Mouse (Mus musculus) stomach, postnatal 0 days (tissue): ENCODE results near the gene Arhgap6. TPM values are rescaled to one million over a fixed set of nuclear protein-coding genes. Genes with fewer than 3 reads are reported as not detected.

ENCODE experiments used
- ATAC-seq: fragments of 200-750 bp; cut with Nextera tagmentation; 2 replicates; pipeline ENCODE4 v1.8.0; 2017; ENCODE audit not compliant: low FRiP score, low TSS enrichment
- DNase-seq: peaks from one replicate; pipeline ENCODE4 v3.0.0-alpha.2; 2016; ENCODE audit warnings: low spot score
- H3K27ac ChIP-seq: fragments of 300-500 bp; sonication (generic); replicated peaks from 2 replicates; pipeline ENCODE4 v1.5.1; 2014; ENCODE audit warnings: mild to moderate bottlenecking, control low read depth
- H3K27me3 ChIP-seq: fragments of 300-500 bp; sonication (generic); 2 replicates; pipeline ENCODE4 v1.6.1; 2014; ENCODE audit warnings: low read length; ENCODE audit not compliant: control insufficient read depth, insufficient read depth
- H3K36me3 ChIP-seq: fragments of 300-500 bp; sonication (generic); 2 replicates; pipeline ENCODE4 v1.6.1; 2014; ENCODE audit warnings: low read length, mixed read lengths; ENCODE audit not compliant: control insufficient read depth, insufficient read depth
- H3K4me1 ChIP-seq: fragments of 300-500 bp; sonication (generic); replicated peaks from 2 replicates; pipeline ENCODE4 v1.6.1; 2014; ENCODE audit warnings: antibody characterized with exemption; ENCODE audit not compliant: control insufficient read depth, insufficient read depth
- H3K4me2 ChIP-seq: fragments of 300-500 bp; sonication (generic); replicated peaks from 2 replicates; pipeline ENCODE4 v1.6.1; 2014; ENCODE audit warnings: low read depth, mild to moderate bottlenecking, control low read depth, moderate library complexity
- H3K4me3 ChIP-seq: fragments of 300-500 bp; sonication (generic); 2 replicates; pipeline ENCODE4 v1.5.1; 2014; ENCODE audit warnings: low read depth, low read length, control low read depth
- H3K9ac ChIP-seq: fragments of 300-500 bp; sonication (generic); 2 replicates; pipeline ENCODE4 v1.6.1; 2014; ENCODE audit warnings: mild to moderate bottlenecking, low read length, control low read depth, mixed read lengths
- H3K9me3 ChIP-seq: fragments of 300-500 bp; sonication (generic); 2 replicates; pipeline ENCODE4 v1.6.1; 2016; ENCODE audit warnings: low read length; ENCODE audit not compliant: control insufficient read depth
- CTCF ChIP-seq: IDR thresholded peaks from 2 replicates; pipeline ENCODE4 v1.5.1; 2016; ENCODE audit warnings: antibody characterized with exemption, low read depth, mild to moderate bottlenecking, moderate library complexity
- EP300 ChIP-seq: optimal IDR thresholded peaks from 2 replicates; pipeline ENCODE3; 2016; ENCODE audit warnings: antibody characterized with exemption
- WGBS: fragments of 180-500 bp; shearing (Covaris S2); extraction: QIAGEN DNeasy Blood & Tissue Kit; methylation state at CpG from one replicate; pipeline ENCODE4 v1.1.7; 2014; 5-methylcytosine and 5-hydroxymethylcytosine counted together
- polyA plus RNA-seq: library from polyadenylated mRNA; unstranded; fragments of >200 nt; fragmentation: Nextera tagmentation; extraction: Ambion mirVana; gene quantifications from 2 replicates; pipeline ENCODE4 v1.2.1, GENCODE M21; 2015

Arhgap6 gene
- polyA plus RNA-seq, 1 experiment from 2014 or later = 5.0 TPM

DNA sequence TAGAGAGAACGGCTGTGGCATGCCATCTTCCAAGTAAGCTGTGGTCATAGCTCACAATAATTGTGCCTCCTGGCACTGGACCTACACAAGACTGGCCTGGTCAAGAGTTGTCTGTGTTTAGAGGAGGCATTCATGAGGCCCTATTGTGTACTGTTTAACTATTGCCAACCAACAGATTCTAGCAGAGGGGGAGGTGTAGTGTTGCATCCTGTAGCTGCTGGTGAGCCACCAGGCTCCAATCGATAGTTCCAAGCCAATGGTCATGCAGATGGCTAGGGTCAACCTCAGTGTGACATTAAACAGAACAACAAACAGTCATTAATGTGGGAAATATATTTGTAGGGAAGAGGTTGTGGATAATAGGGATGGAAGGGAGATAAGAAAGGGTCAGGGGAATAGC, 280.1 kb downstream of the Arhgap6 start:
- no peaks in the 10 kb centered on the region for H3K27me3 ChIP-seq
- ATAC-seq (no peak), DNase-seq (no peak)
- H3K27ac ChIP-seq = no peak overlapping the region
- no peak overlapping the region for H3K4me2 ChIP-seq
- H3K9me3 ChIP-seq = no peaks in the 10 kb centered on the region
- no peaks in the 10 kb centered on the region for H3K4me1 ChIP-seq
- H3K9ac ChIP-seq = no peak overlapping the region
- H3K4me3 ChIP-seq = no peak overlapping the region
- H3K36me3 ChIP-seq = no peaks in the 10 kb centered on the region
- 86% methylated on average over 2 of the region's 2 CpGs for WGBS
- TF ChIP-seq EP300 (no peak), CTCF (no peak)

DNA sequence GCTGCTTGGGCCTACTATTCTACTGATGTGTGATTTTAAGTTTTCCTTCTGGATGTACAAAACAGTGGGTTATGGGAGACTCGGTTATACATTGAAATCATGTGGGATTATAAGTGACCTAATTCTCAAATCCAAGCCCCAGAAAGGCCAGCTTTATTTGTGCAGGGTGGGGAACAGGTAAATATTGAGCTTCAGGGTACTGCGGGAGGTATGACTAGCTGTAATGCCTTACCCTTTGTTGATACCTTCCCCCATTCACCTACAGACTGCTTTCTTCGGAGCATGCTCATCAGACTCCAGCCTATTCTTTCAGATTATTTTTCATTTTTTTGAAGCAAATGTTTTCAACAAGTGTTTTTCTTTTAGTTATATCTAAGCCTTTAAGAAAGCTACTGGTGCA, 286.7 kb downstream of the Arhgap6 start:
- Histone ChIP-seq H3K27me3 (no peaks in the 10 kb centered on the region), H3K36me3 (no peaks in the 10 kb centered on the region), H3K9ac (no peak overlapping the region), H3K4me2 (no peak overlapping the region), H3K4me3 (no peak overlapping the region), H3K27ac (no peak overlapping the region), H3K4me1 (no peaks in the 10 kb centered on the region), H3K9me3 (no peaks in the 10 kb centered on the region)
- WGBS = 76% methylated on average over 3 of the region's 3 CpGs
- DNase-seq (peak; percentile 13), ATAC-seq (peak; percentile 74; the same call in 1 of the 2 replicates)
- no peak for TF ChIP-seq CTCF
- no peak for TF ChIP-seq EP300

DNA sequence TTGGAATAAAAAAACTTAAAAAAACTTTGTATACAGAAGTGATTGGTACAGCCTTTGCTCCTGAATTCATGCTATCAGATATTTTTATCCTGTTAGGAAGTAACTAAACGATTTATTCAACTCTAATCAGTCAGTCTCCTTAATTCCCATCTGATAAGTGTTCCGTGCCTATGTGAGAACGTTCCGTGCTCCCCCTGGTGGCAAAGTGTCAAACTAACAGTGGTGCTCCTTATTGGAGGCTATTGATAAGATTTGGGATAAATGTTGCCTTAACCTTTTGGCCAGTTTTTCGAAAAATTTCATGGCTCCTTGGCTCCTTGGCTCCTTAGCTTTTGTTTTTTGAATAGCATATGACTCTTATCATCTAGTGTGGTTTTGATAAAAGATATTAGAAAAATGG, 291.0 kb downstream of the Arhgap6 start:
- DNase-seq = peak; percentile 49

DNA sequence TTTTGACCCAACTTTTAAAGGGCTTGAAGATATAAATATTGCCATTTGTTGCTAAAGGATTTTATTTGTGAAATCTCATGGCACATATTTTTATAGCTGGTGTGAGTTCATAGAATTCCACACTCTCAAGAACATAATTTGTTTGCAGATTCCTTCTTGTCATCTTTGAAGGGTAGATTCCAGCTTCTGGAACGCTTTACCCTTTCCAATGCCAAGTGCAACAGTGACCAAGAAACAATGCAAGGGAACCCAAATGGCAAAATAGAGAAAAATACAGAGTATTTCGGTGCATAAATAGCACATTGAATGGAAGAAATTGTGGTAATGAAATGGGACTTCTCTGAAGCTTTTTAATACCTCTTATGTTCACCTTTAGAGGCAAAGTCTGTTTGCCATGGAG, 294.3 kb downstream of the Arhgap6 start:
- no peak for ATAC-seq
- H3K4me3 ChIP-seq = no peak overlapping the region
- H3K4me1 ChIP-seq = no peaks in the 10 kb centered on the region
- no peaks in the 10 kb centered on the region for H3K27me3 ChIP-seq
- no peak for TF ChIP-seq CTCF
- TF ChIP-seq EP300 = no peak
- H3K9me3 ChIP-seq = no peaks in the 10 kb centered on the region
- DNase-seq = no peak
- H3K4me2 ChIP-seq = no peak overlapping the region
- no peak overlapping the region for H3K9ac ChIP-seq
- H3K36me3 ChIP-seq = no peaks in the 10 kb centered on the region
- 68% methylated on average over 2 of the region's 2 CpGs for WGBS
- no peak overlapping the region for H3K27ac ChIP-seq

More for the DNA sequence above, 291.0 kb downstream of the Arhgap6 start:
- Histone ChIP-seq H3K27ac (no peak overlapping the region), H3K27me3 (no peaks in the 10 kb centered on the region), H3K4me2 (no peak overlapping the region), H3K9me3 (no peaks in the 10 kb centered on the region), H3K9ac (no peak overlapping the region), H3K4me3 (no peak overlapping the region), H3K36me3 (no peaks in the 10 kb centered on the region), H3K4me1 (no peaks in the 10 kb centered on the region)
- 5% methylated on average over 5 of the region's 5 CpGs for WGBS
- no peak for TF ChIP-seq EP300
- TF ChIP-seq CTCF = peak; percentile 81
- no peak for ATAC-seq

DNA sequence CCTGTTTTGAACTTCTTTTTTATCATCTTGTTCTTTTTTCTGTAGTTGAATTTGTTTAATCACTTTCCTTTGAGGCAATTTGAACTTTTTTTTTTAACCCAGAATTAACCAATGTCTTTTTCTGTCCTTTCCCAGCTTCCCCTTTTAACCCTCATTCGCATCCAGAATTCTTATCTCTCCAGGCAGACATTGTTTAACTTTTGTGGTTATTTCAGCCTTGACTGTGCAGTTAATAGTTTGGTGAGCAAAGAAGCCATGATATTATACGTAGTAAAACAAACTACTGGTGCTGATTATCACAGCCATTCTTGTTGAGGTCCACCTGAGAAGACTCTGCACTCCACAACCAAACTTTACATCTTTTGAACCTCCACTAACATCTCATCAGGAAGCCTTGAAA, 299.7 kb downstream of the Arhgap6 start:
- Histone ChIP-seq H3K4me1 (no peaks in the 10 kb centered on the region), H3K36me3 (no peaks in the 10 kb centered on the region), H3K4me2 (no peak overlapping the region), H3K9ac (no peak overlapping the region), H3K27ac (no peak overlapping the region), H3K27me3 (no peaks in the 10 kb centered on the region), H3K9me3 (no peaks in the 10 kb centered on the region), H3K4me3 (no peak overlapping the region)
- DNase-seq (no peak), ATAC-seq (no peak)
- no peak for TF ChIP-seq EP300
- no peak for TF ChIP-seq CTCF
- WGBS = 40% methylated on average over 2 of the region's 2 CpGs

DNA sequence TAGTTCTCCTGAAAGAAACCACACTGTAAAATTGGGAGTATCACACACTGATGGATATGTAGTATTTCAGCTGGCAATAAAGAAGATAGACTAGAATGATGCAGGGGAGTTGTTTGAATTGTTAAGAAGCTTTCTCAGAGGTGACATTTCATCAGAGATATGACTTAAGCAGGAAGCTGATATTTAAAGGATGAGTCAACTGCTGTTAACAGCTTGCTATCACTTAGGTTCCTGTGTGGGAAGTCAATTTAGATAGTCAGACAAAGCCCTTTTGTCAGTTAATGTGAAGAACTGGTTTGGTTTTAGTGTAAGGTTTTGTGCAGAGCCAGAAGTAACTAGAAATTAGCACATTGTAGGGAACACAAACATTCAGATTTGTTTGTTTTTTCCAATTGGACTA, 300.7 kb downstream of the Arhgap6 start:
- no peak overlapping the region for H3K9ac ChIP-seq
- H3K27ac ChIP-seq = no peak overlapping the region
- no peak overlapping the region for H3K4me2 ChIP-seq
- TF ChIP-seq EP300 (no peak), CTCF (no peak)
- H3K27me3 ChIP-seq = no peaks in the 10 kb centered on the region
- H3K4me3 ChIP-seq = no peak overlapping the region
- H3K9me3 ChIP-seq = no peaks in the 10 kb centered on the region
- no peak for DNase-seq
- ATAC-seq = no peak
- H3K4me1 ChIP-seq = no peaks in the 10 kb centered on the region
- H3K36me3 ChIP-seq = no peaks in the 10 kb centered on the region
